Mouse (Mus musculus): ENCODE measurements around the gene Atg4a.

Gene Atg4a

DNA sequence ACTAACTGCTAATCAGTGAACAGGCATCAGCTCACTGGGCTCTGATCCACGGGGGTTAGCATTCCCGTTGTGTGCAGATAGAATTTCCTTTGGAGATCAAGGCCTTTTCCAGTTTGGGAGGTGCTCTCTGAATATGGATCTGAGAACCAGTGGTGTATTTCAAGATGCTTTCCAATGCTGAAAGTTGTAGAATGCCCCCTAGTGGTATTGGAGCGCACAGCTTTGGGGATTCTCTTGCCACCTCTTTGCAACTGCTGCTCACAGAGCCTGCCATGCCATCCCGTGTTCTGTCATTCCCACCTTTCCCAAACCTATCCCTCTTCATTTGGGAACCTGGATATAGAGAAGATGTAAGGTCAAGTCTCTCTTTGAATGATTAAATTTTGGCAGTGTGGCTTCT, 201.5 kb downstream of the Atg4a start:
- DNase-seq (ENCODE audit: low spot score in 2 of 2) = peak in 1 of 2 experiments; percentile 25

DNA sequence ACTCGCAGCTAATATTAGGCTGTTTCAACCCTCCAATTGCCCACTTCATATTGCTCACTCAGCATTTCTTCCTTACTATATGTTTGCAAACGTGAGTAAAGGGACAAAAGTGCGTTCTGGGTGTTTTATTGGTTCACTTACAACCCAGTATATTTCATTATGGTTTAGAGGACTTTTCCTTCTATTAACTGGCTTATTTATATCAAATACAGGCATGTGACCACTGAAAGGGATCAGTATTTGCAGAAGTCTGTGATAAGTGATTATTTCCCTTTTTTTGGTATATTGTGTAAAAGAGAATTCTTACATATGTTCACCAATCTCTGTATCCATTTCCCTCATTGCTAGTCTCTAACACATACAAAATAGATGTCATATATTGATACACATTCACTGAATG, 203.7 kb downstream of the Atg4a start:
- no peak for DNase-seq (ENCODE audit: low spot score in 2 of 2)

DNA sequence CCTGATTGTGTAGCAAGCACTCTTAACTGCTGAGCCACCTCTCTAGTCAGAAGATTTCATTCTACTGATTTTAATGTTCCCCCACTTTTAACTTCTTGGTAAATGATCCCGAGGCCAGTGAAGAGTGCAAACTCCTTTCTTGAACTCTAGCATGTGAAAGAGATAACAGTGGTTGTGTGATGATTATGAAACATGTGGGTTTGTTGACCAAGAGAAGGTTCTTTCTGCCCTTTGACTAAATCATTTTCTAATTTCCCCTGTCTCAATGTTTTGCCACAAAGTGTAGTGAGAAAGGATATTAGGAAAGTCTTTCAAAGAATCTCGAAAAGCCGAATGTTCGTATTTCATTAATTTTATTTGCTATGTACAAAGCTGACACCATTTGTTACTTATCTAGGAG, 208.4 kb downstream of the Atg4a start:
- no peak for DNase-seq (ENCODE audit: low spot score in 2 of 2)

DNA sequence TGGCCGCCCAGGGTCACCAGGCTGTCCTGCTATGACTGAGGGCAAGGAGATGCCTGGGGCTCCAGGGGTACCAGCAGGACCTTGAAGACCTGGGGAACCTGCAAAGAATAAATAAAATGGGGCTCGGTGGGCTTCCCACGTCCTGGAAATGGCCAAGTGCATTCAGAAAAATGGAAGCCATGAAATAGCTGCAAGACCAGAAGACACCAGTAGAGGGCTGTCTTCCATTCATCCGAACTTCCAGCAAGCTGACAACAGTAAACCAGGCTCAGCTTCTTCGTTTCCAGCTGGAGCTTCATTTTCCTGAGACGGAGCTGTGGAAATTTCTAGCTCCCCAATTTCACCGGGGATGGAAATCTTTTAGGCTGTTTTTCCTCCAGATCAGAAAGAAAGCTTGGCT, 218.6 kb downstream of the Atg4a start:
- DNase-seq (ENCODE audit: low spot score in 2 of 2) = peak in 1 of 2 experiments; percentile 39

DNA sequence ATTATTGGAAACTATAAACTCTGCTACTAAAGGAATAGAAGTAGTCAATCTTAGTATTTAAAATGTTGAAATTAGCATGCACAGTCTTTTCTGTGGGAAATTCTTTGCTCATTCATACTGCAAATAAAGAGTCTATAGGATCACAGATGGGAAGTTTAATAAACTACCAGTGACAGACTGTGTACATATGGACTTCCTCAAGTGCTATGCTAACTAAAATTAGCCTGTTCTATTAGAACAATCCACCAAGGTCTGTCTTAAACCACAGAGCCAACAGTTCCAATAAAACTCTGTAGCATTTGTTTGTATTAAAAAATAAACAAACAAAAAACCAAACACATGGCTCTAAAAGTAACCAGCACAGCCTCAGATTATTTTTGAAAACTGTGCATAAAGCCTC, 238.3 kb downstream of the Atg4a start:
- DNase-seq (ENCODE audit: low spot score in 2 of 2) = no peak

DNA sequence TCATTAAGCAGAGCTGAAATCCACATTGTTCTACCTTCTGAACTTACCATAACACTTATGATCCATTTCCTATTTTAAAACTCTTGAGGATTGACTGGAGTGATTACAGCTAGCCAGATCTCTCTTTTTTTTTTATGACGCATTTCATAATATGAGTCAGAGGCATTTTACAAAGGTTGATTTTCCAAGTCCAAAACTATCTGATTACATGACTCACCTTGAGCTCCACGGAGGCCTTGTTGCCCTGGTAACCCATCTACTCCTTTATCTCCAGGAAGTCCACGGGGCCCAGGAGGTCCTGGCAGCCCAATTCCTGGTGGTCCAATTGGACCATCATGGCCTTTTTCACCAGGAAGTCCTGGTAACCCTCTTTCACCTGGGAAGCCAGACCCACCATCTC, 242.3 kb downstream of the Atg4a start:
- no peak for DNase-seq (ENCODE audit: low spot score in 2 of 2)

DNA sequence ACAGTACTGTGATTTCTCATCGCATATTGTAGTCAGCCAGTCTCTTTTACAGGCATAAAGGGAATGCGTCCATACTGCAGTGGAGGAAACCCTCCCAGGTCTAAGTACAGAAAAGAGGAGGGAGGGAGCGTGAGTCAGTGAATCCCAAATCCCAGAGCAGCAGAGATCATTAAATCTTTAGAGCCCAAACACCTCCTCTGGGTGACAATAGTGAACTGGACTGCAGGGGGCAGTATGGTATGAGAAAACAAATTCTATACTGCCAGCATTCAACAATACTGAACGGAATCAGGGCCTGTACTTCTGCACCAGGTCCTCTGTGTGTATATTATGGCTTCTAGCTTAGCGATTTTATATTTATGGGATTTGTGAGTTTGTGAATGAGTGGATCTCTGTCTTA, 256.1 kb downstream of the Atg4a start:
- DNase-seq (ENCODE audit: low spot score in 2 of 2) = peak in 1 of 2 experiments; percentile 61
